Mouse (Mus musculus) ES-CJ7 (cell line): Measurements from ENCODE around the gene Bnip2.
"Not testable (repeated sequence)": the region's sequence is repeated elsewhere in the genome, so short reads cannot be mapped to it uniquely, and the experiment has no call there.

Experiments
- DNase-seq: peaks from one replicate; pipeline ENCODE4 v3.0.0; 2011; ENCODE audit warnings: low read depth, low spot score

Gene Bnip2

GRCm38 (mm10) chr9:70010781-70011473 lies 21.7 kb downstream of the Bnip2 start:
- DNase-seq, result no peak

- DNase-seq, result no peak
Observed at GRCm38 (mm10) chr9:70011537-70012407, 22.5 kb downstream of the Bnip2 start.

- DNase-seq, result peak; percentile 93
Observed at GRCm38 (mm10) chr9:70012408-70012901, 23.2 kb downstream of the Bnip2 start, which contains the start of gene Gtf2a2. TSS of gene Gtf2a2 (plus strand) at chr9:70012550.

GRCm38 (mm10) chr9:70015632-70016031 lies 26.4 kb downstream of the Bnip2 start:
- no peak for DNase-seq

- peak; percentile 53 for DNase-seq
Observed at GRCm38 (mm10) chr9:70018879-70019278, 29.6 kb downstream of the Bnip2 start.

- DNase-seq, result no peak
Observed at GRCm38 (mm10) chr9:70021610-70022009, 32.3 kb downstream of the Bnip2 start.

- DNase-seq, result no peak
Observed at GRCm38 (mm10) chr9:70022083-70022482, 32.8 kb downstream of the Bnip2 start.

GRCm38 (mm10) chr9:70023615-70024014 lies 34.3 kb downstream of the Bnip2 start:
- not testable (repeated sequence) for DNase-seq

GRCm38 (mm10) chr9:70024648-70025047 lies 35.4 kb downstream of the Bnip2 start:
- DNase-seq, result no peak

- no peak for DNase-seq
Observed at GRCm38 (mm10) chr9:70025365-70026012, 36.2 kb downstream of the Bnip2 start.

- DNase-seq, result no peak
Observed at GRCm38 (mm10) chr9:70032167-70032566, 42.9 kb downstream of the Bnip2 start.

GRCm38 (mm10) chr9:70033056-70033455 lies 43.8 kb downstream of the Bnip2 start:
- no peak for DNase-seq

- no peak for DNase-seq
Observed at GRCm38 (mm10) chr9:70034702-70035101, 45.4 kb downstream of the Bnip2 start.

GRCm38 (mm10) chr9:70036646-70037045 lies 47.4 kb downstream of the Bnip2 start:
- DNase-seq, result peak; percentile 53

GRCm38 (mm10) chr9:70037988-70038387 lies 48.7 kb downstream of the Bnip2 start, which contains the start of gene Gcnt3:
TSS of gene Gcnt3 (minus strand) at chr9:70038088.
- DNase-seq, result no peak

- no peak for DNase-seq
Observed at GRCm38 (mm10) chr9:70039597-70040385, 50.5 kb downstream of the Bnip2 start.

GRCm38 (mm10) chr9:70040570-70040969 lies 51.3 kb downstream of the Bnip2 start:
- peak; percentile 52 for DNase-seq

- DNase-seq, result no peak
Observed at GRCm38 (mm10) chr9:70042137-70042536, 52.9 kb downstream of the Bnip2 start.

- DNase-seq, result no peak
Observed at GRCm38 (mm10) chr9:70042935-70043334, 53.7 kb downstream of the Bnip2 start.

- no peak for DNase-seq
Observed at GRCm38 (mm10) chr9:70044865-70045264, 55.6 kb downstream of the Bnip2 start.

GRCm38 (mm10) chr9:70046255-70046654 lies 57.0 kb downstream of the Bnip2 start:
- DNase-seq, result no peak
